Mouse (Mus musculus): ENCODE measurements around the gene Cel.

Cel gene

DNA sequence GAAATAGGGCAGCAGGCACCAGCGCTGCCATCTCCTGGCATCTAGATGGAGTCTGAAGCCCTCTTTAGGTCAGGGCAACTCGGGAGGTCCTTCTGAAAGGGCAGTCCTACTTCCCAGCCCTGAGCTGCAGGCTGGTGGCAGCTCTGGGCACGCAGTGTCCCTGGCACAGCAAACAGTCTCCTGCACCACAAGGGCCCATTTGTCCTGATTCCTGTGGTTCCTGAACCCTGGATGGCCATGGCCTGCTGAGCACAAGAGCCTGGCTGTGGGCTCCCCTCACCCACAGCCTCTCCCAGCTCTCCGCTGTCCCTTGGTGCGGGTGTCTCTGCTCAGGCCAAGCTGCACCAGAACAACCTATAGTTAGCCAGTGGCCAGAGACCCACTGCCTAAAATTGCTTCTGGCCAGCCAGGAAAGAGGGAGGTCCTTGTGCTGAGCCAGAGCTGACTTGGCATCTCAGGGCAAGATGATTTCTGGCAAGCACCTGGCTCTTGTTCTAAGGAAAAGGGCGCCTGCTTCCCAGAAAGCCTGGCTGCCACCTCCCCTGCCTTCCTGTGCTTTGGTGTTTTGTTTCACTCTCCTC, 41.5 kb downstream of the Cel start:
- CTCF ChIA-PET, result no interaction called here

DNA sequence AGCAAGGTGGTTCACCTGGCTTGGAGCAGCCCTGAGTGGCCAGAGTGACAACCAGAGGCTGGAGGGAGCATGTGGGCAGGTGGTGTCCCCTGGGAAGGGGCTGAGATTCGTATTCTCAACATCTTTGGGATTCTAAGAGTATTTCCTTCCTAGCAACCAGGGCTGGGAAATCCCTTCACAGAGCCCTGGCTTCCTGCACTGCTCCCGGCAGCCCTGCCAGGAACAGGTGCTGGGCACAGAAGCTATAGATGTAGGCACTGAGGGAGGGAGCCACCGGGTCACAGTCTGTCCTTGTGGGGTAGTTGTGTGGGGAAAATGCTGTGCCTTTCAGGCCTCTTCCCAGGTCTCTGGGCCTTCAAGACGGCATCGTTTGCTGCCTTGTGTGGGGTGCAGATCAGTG, 42.6 kb downstream of the Cel start:
- CTCF ChIA-PET, result no interaction called here

DNA sequence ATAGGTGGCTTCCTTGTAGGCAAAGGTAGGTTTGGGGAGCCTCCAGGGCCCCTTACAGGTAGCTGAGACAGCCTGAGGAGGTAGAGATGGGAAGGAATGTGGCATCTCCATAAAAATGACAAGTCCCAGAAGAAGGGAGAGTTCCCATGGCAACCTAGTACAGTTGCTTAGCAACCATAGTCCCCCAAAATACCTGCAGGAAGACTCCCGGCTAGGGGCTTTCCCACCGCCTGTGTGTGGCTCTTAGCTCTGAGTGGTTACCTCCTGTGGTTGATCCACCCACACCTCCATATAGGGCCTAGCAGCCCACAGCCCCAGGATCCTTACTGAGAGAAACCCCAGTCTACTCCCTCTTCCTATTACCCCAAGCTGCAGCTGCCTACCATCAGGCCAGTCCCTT, 45.0 kb downstream of the Cel start:
- CTCF ChIA-PET, result interaction anchor here (1.0 to 4.1 kb wide), 2 partner anchors 22 to 29 kb away, joined by 5 to 35 read pairs; no protein-coding TSS in a partner anchor

DNA sequence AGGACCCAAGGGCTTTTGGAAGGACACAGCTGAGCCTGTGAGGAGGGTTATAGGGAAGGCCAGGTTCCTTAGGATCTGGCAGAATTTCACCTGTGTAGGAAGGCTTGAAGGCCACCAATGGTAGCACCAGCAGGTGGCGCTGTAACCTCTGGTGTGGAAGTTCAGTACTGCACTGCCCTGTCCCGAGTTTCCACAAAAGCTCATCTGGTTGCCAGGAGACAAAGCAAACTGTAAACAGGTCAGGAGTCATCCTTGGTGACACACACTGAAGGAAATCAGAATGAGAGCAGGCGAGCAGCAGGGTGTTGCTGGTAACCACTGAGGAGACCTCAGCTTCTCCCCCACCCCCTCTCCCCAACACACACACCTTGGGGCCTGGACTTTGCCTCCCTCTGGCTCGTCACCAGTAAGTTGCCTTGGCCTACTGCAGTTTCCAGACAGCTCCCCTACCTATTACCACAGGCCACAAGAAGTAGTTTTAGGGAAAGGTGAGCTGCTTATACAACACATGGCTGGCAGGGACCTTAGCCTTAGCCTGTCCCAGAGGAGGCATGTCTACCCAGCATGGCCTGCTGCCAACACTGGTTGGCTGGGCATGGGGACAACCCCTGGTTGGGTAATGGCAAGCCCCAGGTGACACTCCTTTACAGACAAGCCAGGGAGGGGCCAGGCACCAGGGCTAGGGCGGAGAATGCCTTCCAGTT, 45.8 kb downstream of the Cel start:
- CTCF ChIA-PET, result interaction anchor here (1.2 to 4.1 kb wide), 3 partner anchors 18 to 33 kb away, joined by 5 to 35 read pairs (median 6); no protein-coding TSS in a partner anchor

- CTCF ChIA-PET, result interaction anchor here (4.1 kb wide), 1 partner anchor 33 kb away, joined by 35 read pairs; no protein-coding TSS in a partner anchor
Measured at GRCm38 (mm10) chr2:28514489-28514888, 48.7 kb downstream of the Cel start.

- CTCF ChIA-PET, result interaction anchor here (0.7 to 2.9 kb wide), 3 partner anchors 32 to 108 kb away, joined by 4 to 10 read pairs (median 5); partner anchors contain the start of gene Gfi1b
Measured at GRCm38 (mm10) chr2:28513431-28514370, 49.5 kb downstream of the Cel start.

- CTCF ChIA-PET, result interaction anchor here (0.5 to 2.9 kb wide), 7 partner anchors 33 to 1452 kb away, joined by 3 to 14 read pairs (median 5); partner anchors contain the start of gene Gfi1b
Measured at GRCm38 (mm10) chr2:28512798-28513401, 50.3 kb downstream of the Cel start, which contains the start of gene Ralgds. TSS of gene Ralgds (plus strand) at chr2:28513125.

DNA sequence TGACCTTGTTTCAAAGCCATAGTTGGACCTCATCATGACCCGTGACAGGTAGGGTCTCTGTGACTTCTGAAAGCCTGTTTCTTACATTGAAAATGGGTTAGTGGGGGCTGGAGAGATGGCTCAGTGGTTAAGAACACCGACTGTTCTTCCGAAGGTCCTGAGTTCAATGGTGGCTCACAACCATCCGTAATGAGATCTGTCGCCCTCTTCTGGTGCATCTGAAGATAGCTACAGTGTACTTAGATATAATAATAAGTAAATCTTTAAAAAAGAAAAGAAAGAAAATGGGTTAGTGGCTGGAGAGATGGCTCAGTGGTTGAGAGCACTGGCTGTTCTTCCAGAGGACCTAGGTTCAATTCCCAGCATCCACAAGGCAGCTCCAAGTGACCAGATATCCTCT, 51.6 kb downstream of the Cel start:
- CTCF ChIA-PET, result interaction anchor here (0.6 to 2.9 kb wide), 3 partner anchors 37 to 281 kb away, joined by 9 to 10 read pairs (median 10); no protein-coding TSS in a partner anchor

DNA sequence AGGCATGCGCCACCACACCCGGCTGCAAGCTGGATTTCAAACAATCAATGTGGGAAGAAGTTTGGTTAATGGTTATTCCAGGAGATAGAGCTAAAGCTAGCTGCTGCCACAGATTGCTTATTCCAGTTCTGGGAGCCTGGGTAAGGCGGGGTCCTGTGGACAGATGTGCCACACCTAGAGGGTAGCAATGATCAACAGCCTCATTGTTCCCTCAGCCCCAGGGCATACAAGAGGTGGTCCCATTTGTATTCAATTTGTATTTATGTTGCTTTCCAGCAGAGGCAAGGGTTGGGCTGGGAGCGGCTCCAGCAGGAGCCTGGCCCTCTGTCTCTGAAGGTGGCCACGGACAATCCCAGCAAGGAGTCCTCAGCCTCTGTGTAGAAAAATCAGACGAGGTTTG, 56.9 kb downstream of the Cel start:
- CTCF ChIA-PET, result no interaction called here

GRCm38 (mm10) chr2:28505795-28506194, 57.4 kb downstream of the Cel start, which contains the start of gene Gm10134:
TSS of gene Gm10134 (plus strand) at chr2:28506095.
- CTCF ChIA-PET, result interaction anchor here (0.6 to 0.7 kb wide), 2 partner anchors 30 to 266 kb away, joined by 3 to 8 read pairs; no protein-coding TSS in a partner anchor

Data from spleen, embryonic (tissue).